Mouse (Mus musculus) erythroblast, embryonic 14.5 days (primary cell): ENCODE data around the gene Ubash3b.

Experiments
- GATA1 ChIP-seq: IDR thresholded peaks from 2 replicates; pipeline ENCODE4 v1.6.1; 2012; ENCODE audit warnings: low read length, inconsistent platforms, mixed read lengths
- TAL1 ChIP-seq: IDR thresholded peaks from 3 replicates; pipeline ENCODE4 v1.6.1; 2012; ENCODE audit warnings: low read length, inconsistent platforms, mixed read lengths

DNA sequence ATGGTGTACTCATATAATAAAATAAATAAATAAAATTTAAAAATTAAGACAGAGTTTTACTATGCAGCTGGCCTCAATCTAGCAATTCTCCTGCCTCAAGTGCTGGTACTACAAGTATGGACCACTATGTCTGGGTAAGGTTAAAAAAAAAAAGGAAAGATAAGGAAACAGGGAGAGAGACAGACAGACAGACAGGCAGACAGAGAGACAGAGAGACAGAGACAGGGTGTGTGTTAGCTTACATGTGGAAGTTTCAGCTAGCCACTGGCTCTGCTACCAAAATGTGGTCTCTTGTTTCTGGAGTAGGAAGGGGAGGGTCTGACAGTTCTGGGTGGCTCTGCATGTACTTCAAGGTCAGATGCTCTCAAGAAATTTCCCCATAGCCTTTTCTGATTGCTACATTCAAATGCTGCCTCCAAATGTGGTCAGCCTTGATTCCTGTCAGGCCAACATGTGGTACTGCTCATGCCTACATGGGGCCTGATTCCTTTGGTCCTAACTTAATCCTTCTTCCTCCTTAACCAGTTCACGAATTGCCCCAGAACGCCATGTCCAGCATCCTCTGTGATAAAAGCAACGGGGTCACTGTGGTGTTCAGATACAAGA, 89.5 kb downstream of the Ubash3b start:
- TF ChIP-seq GATA1 = no peak
- TF ChIP-seq TAL1 = no peak
